Mouse (Mus musculus): ENCODE data around the gene Zfyve28.

DNA sequence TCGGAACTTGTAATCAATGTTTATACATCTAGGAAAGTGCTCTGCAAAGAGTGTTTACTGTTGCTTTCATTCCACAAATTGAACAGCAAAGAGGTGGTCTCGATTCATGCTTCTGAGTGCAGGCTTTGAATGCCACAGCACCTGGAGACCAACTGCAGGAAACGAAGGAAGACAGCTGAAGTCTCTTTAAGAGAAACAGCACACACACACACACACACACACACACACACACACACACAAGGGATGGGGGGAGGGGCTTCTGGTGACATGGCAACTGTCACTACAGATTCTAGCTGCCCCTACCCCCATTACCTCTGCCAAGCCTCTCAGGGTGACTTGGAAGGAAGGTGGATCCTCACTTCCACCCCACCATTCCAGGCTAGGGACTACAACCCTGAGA lies 80.7 kb downstream of the Zfyve28 start:
- TF ChIP-seq CTCF (conservative IDR thresholded peaks at IDR 0.05; ENCODE audit: insufficient read depth, insufficient read length, low read depth, low read length) (no peak), POLR2A (IDR thresholded peaks at IDR 0.05; ENCODE audit: low read depth, low read length) (no peak)
